Mouse (Mus musculus) retina, postnatal 1 day (tissue): ENCODE measurements around the gene Vmn1r1.
A peak's percentile ranks its signal among the peaks of the same experiment; 100 is the strongest.
"Not testable (repeated sequence)": the region's sequence is repeated elsewhere in the genome, so short reads cannot be mapped to it uniquely, and the experiment has no call there.

ENCODE experiments used
- DNase-seq: peaks from one replicate; pipeline ENCODE4 v3.0.0-alpha.2; 2012

Gene Vmn1r1

GRCm38 (mm10) chr1:182164386-182164785 lies at the start of gene Vmn1r1:
Gene Vmn1r1 (minus strand): TSS chr1:182164486.
- DNase-seq, result no peak

- no peak for DNase-seq
Measured at GRCm38 (mm10) chr1:182210322-182210721, 46.0 kb upstream of the Vmn1r1 start.

- no peak for DNase-seq
Measured at GRCm38 (mm10) chr1:182192581-182192980, 28.3 kb upstream of the Vmn1r1 start.

GRCm38 (mm10) chr1:182191816-182192545 lies 27.7 kb upstream of the Vmn1r1 start:
- no peak for DNase-seq

- DNase-seq, result no peak
Measured at GRCm38 (mm10) chr1:182191181-182191580, 26.9 kb upstream of the Vmn1r1 start.

GRCm38 (mm10) chr1:182189669-182190440 lies 25.6 kb upstream of the Vmn1r1 start:
- no peak for DNase-seq

GRCm38 (mm10) chr1:182182449-182182848 lies 18.2 kb upstream of the Vmn1r1 start:
- not testable (repeated sequence) for DNase-seq

- no peak for DNase-seq
Measured at GRCm38 (mm10) chr1:182181456-182182305, 17.4 kb upstream of the Vmn1r1 start.

GRCm38 (mm10) chr1:182176985-182177384 lies 12.7 kb upstream of the Vmn1r1 start:
- DNase-seq, result not testable (repeated sequence)

- not testable (repeated sequence) for DNase-seq
Measured at GRCm38 (mm10) chr1:182170206-182170605, 5.9 kb upstream of the Vmn1r1 start.

- no peak for DNase-seq
Measured at GRCm38 (mm10) chr1:182162951-182163350, 1.3 kb downstream of the Vmn1r1 start.

- no peak for DNase-seq
Measured at GRCm38 (mm10) chr1:182159575-182159974, 4.7 kb downstream of the Vmn1r1 start.

GRCm38 (mm10) chr1:182157734-182158133 lies 6.6 kb downstream of the Vmn1r1 start:
- no peak for DNase-seq

GRCm38 (mm10) chr1:182149966-182150365 lies 14.3 kb downstream of the Vmn1r1 start:
- DNase-seq, result peak; percentile 20

GRCm38 (mm10) chr1:182148864-182149514 lies 15.3 kb downstream of the Vmn1r1 start:
- DNase-seq, result no peak

GRCm38 (mm10) chr1:182145546-182145945 lies 18.7 kb downstream of the Vmn1r1 start:
- DNase-seq, result peak; percentile 11

GRCm38 (mm10) chr1:182143288-182143687 lies 21.0 kb downstream of the Vmn1r1 start:
- DNase-seq, result peak; percentile 30

- no peak for DNase-seq
Measured at GRCm38 (mm10) chr1:182142725-182143124, 21.6 kb downstream of the Vmn1r1 start.

- DNase-seq, result peak; percentile 79
Measured at GRCm38 (mm10) chr1:182140370-182140769, 23.9 kb downstream of the Vmn1r1 start.

GRCm38 (mm10) chr1:182139937-182140336 lies 24.3 kb downstream of the Vmn1r1 start:
- DNase-seq, result no peak

- no peak for DNase-seq
Measured at GRCm38 (mm10) chr1:182138172-182138571, 26.1 kb downstream of the Vmn1r1 start.
